Mouse (Mus musculus): Measurements from ENCODE around the gene Eftud2.

GRCm38 (mm10) chr11:102821231-102821630 lies 59.6 kb downstream of the Eftud2 start:
- TF ChIP-seq POLR2A (IDR thresholded peaks at IDR 0.05; ENCODE audit: borderline replicate concordance, control insufficient read depth, low read depth, low read length) (no peak), CTCF (IDR thresholded peaks at IDR 0.05; ENCODE audit: control insufficient read depth, insufficient read depth, low read length) (no peak)
